Mouse (Mus musculus): Measurements from ENCODE around the gene Nfib. TPM values are rescaled to one million over a fixed set of nuclear protein-coding genes. Genes with fewer than 3 reads are reported as not detected.

Nfib gene
- polyA plus RNA-seq, 1 experiment from 2014 or later = 164 TPM

GRCm38 (mm10) chr4:82504015-82504283 is 201.6 kb downstream of the Nfib start:
- no peaks in the 10 kb centered on the region for H3K36me3 ChIP-seq (ENCODE audit: control insufficient read depth, insufficient read depth, low read length)
- WGBS = 1% methylated on average over 10 of the region's 10 CpGs
- peak overlapping the region; percentile 98 for H3K9ac ChIP-seq (ENCODE audit: low read length)
- DNase-seq (ENCODE audit: low spot score) = peak; percentile 44
- peaks cover 4% of the 10 kb centered on the region; the same call in 1 of the 2 replicates for H3K4me1 ChIP-seq (ENCODE audit: control insufficient read depth, insufficient read depth, low read length)
- peak overlapping the region; percentile 91 for H3K4me3 ChIP-seq (ENCODE audit: low read depth, low read length)
- H3K27me3 ChIP-seq (replicated peaks; ENCODE audit: control insufficient read depth, insufficient read depth, low read length) = no peaks in the 10 kb centered on the region
- H3K4me2 ChIP-seq (ENCODE audit: low read length) = peak overlapping the region; percentile 85
- ATAC-seq = no peak
- H3K27ac ChIP-seq (ENCODE audit: low read depth, low read length) = peak overlapping the region; percentile 100
- no peaks in the 10 kb centered on the region for H3K9me3 ChIP-seq (replicated peaks; ENCODE audit: control insufficient read depth, low read length)

GRCm38 (mm10) chr4:82503274-82504014 is 202.1 kb downstream of the Nfib start:
- ATAC-seq (no peak), DNase-seq (ENCODE audit: low spot score) (peak; percentile 42)
- H3K27me3 ChIP-seq (replicated peaks; ENCODE audit: control insufficient read depth, insufficient read depth, low read length) = no peaks in the 10 kb centered on the region
- WGBS = 7% methylated on average over 8 of the region's 8 CpGs
- peak overlapping the region; percentile 85 for H3K4me2 ChIP-seq (ENCODE audit: low read length)
- H3K9ac ChIP-seq (ENCODE audit: low read length) = peak overlapping the region; percentile 98
- H3K4me1 ChIP-seq (ENCODE audit: control insufficient read depth, insufficient read depth, low read length) = peaks cover 4% of the 10 kb centered on the region; the same call in 1 of the 2 replicates
- peak overlapping the region; percentile 100 for H3K27ac ChIP-seq (ENCODE audit: low read depth, low read length)
- H3K4me3 ChIP-seq (ENCODE audit: low read depth, low read length) = peak overlapping the region; percentile 91
- H3K9me3 ChIP-seq (replicated peaks; ENCODE audit: control insufficient read depth, low read length) = no peaks in the 10 kb centered on the region
- peaks cover 1% of the 10 kb centered on the region; the same call in 1 of the 2 replicates for H3K36me3 ChIP-seq (ENCODE audit: control insufficient read depth, insufficient read depth, low read length)

GRCm38 (mm10) chr4:82502611-82503010 is 202.9 kb downstream of the Nfib start:
- ATAC-seq = no peak
- H3K9me3 ChIP-seq (replicated peaks; ENCODE audit: control insufficient read depth, low read length) = no peaks in the 10 kb centered on the region
- H3K4me2 ChIP-seq (ENCODE audit: low read length) = peak overlapping the region; percentile 85
- H3K36me3 ChIP-seq (ENCODE audit: control insufficient read depth, insufficient read depth, low read length) = peaks cover 10% of the 10 kb centered on the region
- peak overlapping the region; percentile 91 for H3K4me3 ChIP-seq (ENCODE audit: low read depth, low read length)
- no peaks in the 10 kb centered on the region for H3K27me3 ChIP-seq (replicated peaks; ENCODE audit: control insufficient read depth, insufficient read depth, low read length)
- peak overlapping the region; percentile 100 for H3K27ac ChIP-seq (ENCODE audit: low read depth, low read length)
- H3K9ac ChIP-seq (ENCODE audit: low read length) = peak overlapping the region; percentile 98
- H3K4me1 ChIP-seq (ENCODE audit: control insufficient read depth, insufficient read depth, low read length) = peaks cover 4% of the 10 kb centered on the region; the same call in 1 of the 2 replicates
- WGBS = 17% methylated on average over 2 of the region's 2 CpGs
- DNase-seq (ENCODE audit: low spot score) = peak; percentile 53

- Histone ChIP-seq H3K4me3 (ENCODE audit: low read depth, low read length) (peak overlapping the region; percentile 91), H3K27ac (ENCODE audit: low read depth, low read length) (peak overlapping the region; percentile 83), H3K27me3 (replicated peaks; ENCODE audit: control insufficient read depth, insufficient read depth, low read length) (no peaks in the 10 kb centered on the region), H3K9ac (ENCODE audit: low read length) (peak overlapping the region; percentile 98), H3K36me3 (ENCODE audit: control insufficient read depth, insufficient read depth, low read length) (peaks cover 16% of the 10 kb centered on the region), H3K4me2 (ENCODE audit: low read length) (peak overlapping the region; percentile 85), H3K9me3 (replicated peaks; ENCODE audit: control insufficient read depth, low read length) (no peaks in the 10 kb centered on the region), H3K4me1 (ENCODE audit: control insufficient read depth, insufficient read depth, low read length) (peaks cover 4% of the 10 kb centered on the region; the same call in 1 of the 2 replicates)
- DNase-seq (ENCODE audit: low spot score) (peak; percentile 43), ATAC-seq (no peak)
- 5% methylated on average over 5 of the region's 5 CpGs for WGBS
Observed at GRCm38 (mm10) chr4:82502012-82502411, 203.5 kb downstream of the Nfib start.

- peaks cover 17% of the 10 kb centered on the region for H3K36me3 ChIP-seq (ENCODE audit: control insufficient read depth, insufficient read depth, low read length)
- 19% methylated on average over 5 of the region's 5 CpGs for WGBS
- ATAC-seq = no peak
- no peaks in the 10 kb centered on the region for H3K27me3 ChIP-seq (replicated peaks; ENCODE audit: control insufficient read depth, insufficient read depth, low read length)
- peak; percentile 63 for DNase-seq (ENCODE audit: low spot score)
- no peaks in the 10 kb centered on the region for H3K9me3 ChIP-seq (replicated peaks; ENCODE audit: control insufficient read depth, low read length)
- peak overlapping the region; percentile 82 for H3K27ac ChIP-seq (ENCODE audit: low read depth, low read length)
- peaks cover 4% of the 10 kb centered on the region; the same call in 1 of the 2 replicates for H3K4me1 ChIP-seq (ENCODE audit: control insufficient read depth, insufficient read depth, low read length)
- H3K4me2 ChIP-seq (ENCODE audit: low read length) = peak overlapping the region; percentile 85
- H3K4me3 ChIP-seq (ENCODE audit: low read depth, low read length) = peak overlapping the region; percentile 91
- H3K9ac ChIP-seq (ENCODE audit: low read length) = peak overlapping the region; percentile 98
Observed at GRCm38 (mm10) chr4:82500578-82501098, 204.9 kb downstream of the Nfib start.

- H3K9me3 ChIP-seq (replicated peaks; ENCODE audit: control insufficient read depth, low read length) = no peaks in the 10 kb centered on the region
- H3K36me3 ChIP-seq (ENCODE audit: control insufficient read depth, insufficient read depth, low read length) = peaks cover 17% of the 10 kb centered on the region
- peak overlapping the region; percentile 98 for H3K9ac ChIP-seq (ENCODE audit: low read length)
- DNase-seq (ENCODE audit: low spot score) = peak; percentile 55
- peak overlapping the region; percentile 85 for H3K4me2 ChIP-seq (ENCODE audit: low read length)
- H3K27me3 ChIP-seq (replicated peaks; ENCODE audit: control insufficient read depth, insufficient read depth, low read length) = no peaks in the 10 kb centered on the region
- peaks cover 4% of the 10 kb centered on the region; the same call in 1 of the 2 replicates for H3K4me1 ChIP-seq (ENCODE audit: control insufficient read depth, insufficient read depth, low read length)
- peak overlapping the region; percentile 91 for H3K4me3 ChIP-seq (ENCODE audit: low read depth, low read length)
- WGBS = 18% methylated on average over 9 of the region's 9 CpGs
- peak overlapping the region; percentile 82 for H3K27ac ChIP-seq (ENCODE audit: low read depth, low read length)
- ATAC-seq = peak; percentile 22; the same call in 1 of the 2 replicates
Observed at GRCm38 (mm10) chr4:82499725-82500577, 205.6 kb downstream of the Nfib start.

- Histone ChIP-seq H3K27me3 (replicated peaks; ENCODE audit: control insufficient read depth, insufficient read depth, low read length) (no peaks in the 10 kb centered on the region), H3K9ac (ENCODE audit: low read length) (peak overlapping the region; percentile 98), H3K4me2 (ENCODE audit: low read length) (peak overlapping the region; percentile 85), H3K4me1 (ENCODE audit: control insufficient read depth, insufficient read depth, low read length) (peaks cover 4% of the 10 kb centered on the region; the same call in 1 of the 2 replicates), H3K36me3 (ENCODE audit: control insufficient read depth, insufficient read depth, low read length) (peaks cover 17% of the 10 kb centered on the region), H3K9me3 (replicated peaks; ENCODE audit: control insufficient read depth, low read length) (no peaks in the 10 kb centered on the region), H3K27ac (ENCODE audit: low read depth, low read length) (peak overlapping the region; percentile 82), H3K4me3 (ENCODE audit: low read depth, low read length) (peak overlapping the region; percentile 91)
- peak; percentile 27 for ATAC-seq
- WGBS = 19% methylated on average over 5 of the region's 5 CpGs
- peak; percentile 78 for DNase-seq (ENCODE audit: low spot score)
Observed at GRCm38 (mm10) chr4:82499238-82499637, 206.3 kb downstream of the Nfib start.

GRCm38 (mm10) chr4:82497671-82498631 is 207.6 kb downstream of the Nfib start:
- DNase-seq (ENCODE audit: low spot score) = peak; percentile 60
- H3K9ac ChIP-seq (ENCODE audit: low read length) = peak overlapping the region; percentile 98
- 0 out of 2 replicates have a peak, but pooled peaks have one; percentile 6 for ATAC-seq
- no peaks in the 10 kb centered on the region for H3K9me3 ChIP-seq (replicated peaks; ENCODE audit: control insufficient read depth, low read length)
- H3K4me2 ChIP-seq (ENCODE audit: low read length) = peak overlapping the region; percentile 85
- H3K27ac ChIP-seq (ENCODE audit: low read depth, low read length) = peak overlapping the region; percentile 82
- peak overlapping the region; percentile 91 for H3K4me3 ChIP-seq (ENCODE audit: low read depth, low read length)
- H3K36me3 ChIP-seq (ENCODE audit: control insufficient read depth, insufficient read depth, low read length) = peaks cover 17% of the 10 kb centered on the region
- H3K27me3 ChIP-seq (replicated peaks; ENCODE audit: control insufficient read depth, insufficient read depth, low read length) = no peaks in the 10 kb centered on the region
- H3K4me1 ChIP-seq (ENCODE audit: control insufficient read depth, insufficient read depth, low read length) = peaks cover 11% of the 10 kb centered on the region
- WGBS = 55% methylated on average over 26 of the region's 26 CpGs

Measured in forebrain, embryonic 14.5 days (tissue).